Mouse (Mus musculus) macrophage (primary cell): ENCODE results near the gene Aplnr. TPM values are rescaled to one million over a fixed set of nuclear protein-coding genes. Genes with fewer than 3 reads are reported as not detected.

ENCODE experiments used
- H3K27ac ChIP-seq: fragments of 350-480 bp; formaldehyde crosslinking; 2 replicates; pipeline ENCODE4 v1.9.0; 2021
- H3K36me3 ChIP-seq: fragments of 350-480 bp; formaldehyde crosslinking; 2 replicates; pipeline ENCODE4 v1.9.0; 2021; ENCODE audit errors: inconsistent target
- H3K4me3 ChIP-seq: fragments of 350-480 bp; formaldehyde crosslinking; 2 replicates; pipeline ENCODE4 v1.9.0; 2021; ENCODE audit errors: inconsistent target
- H3K79me2 ChIP-seq: fragments of 350-480 bp; formaldehyde crosslinking; 2 replicates; pipeline ENCODE4 v1.9.0; 2021; ENCODE audit errors: inconsistent target
- WGBS: methylation state at CpG from one replicate; pipeline ENCODE4 v1.1.7; 2026; ENCODE audit warnings: inconsistent platforms; ENCODE audit not compliant: missing documents; 5-methylcytosine and 5-hydroxymethylcytosine counted together
- polyA plus RNA-seq: library from polyadenylated mRNA; stranded (reverse); fragments of 250-400 nt; gene quantifications from 3 replicates; pipeline ENCODE4 v1.2.4, GENCODE M21; 2018; ENCODE audit warnings: inconsistent platforms

Aplnr gene
- polyA plus RNA-seq, 1 experiment from 2014 or later: not detected

GRCm38 (mm10) chr2:85150373-85150772 lies 14.3 kb downstream of the Aplnr start:
- Histone ChIP-seq H3K4me3 (no peak overlapping the region), H3K36me3 (no peaks in the 10 kb centered on the region), H3K27ac (no peak overlapping the region), H3K79me2 (no peaks in the 10 kb centered on the region)
- 0% methylated on average over 1 of the region's 1 CpGs for WGBS

- Histone ChIP-seq H3K36me3 (no peaks in the 10 kb centered on the region), H3K27ac (no peak overlapping the region), H3K4me3 (no peak overlapping the region), H3K79me2 (no peaks in the 10 kb centered on the region)
- 83% methylated on average over 2 of the region's 2 CpGs for WGBS
Measured at GRCm38 (mm10) chr2:85151233-85151632, 15.2 kb downstream of the Aplnr start.

DNA sequence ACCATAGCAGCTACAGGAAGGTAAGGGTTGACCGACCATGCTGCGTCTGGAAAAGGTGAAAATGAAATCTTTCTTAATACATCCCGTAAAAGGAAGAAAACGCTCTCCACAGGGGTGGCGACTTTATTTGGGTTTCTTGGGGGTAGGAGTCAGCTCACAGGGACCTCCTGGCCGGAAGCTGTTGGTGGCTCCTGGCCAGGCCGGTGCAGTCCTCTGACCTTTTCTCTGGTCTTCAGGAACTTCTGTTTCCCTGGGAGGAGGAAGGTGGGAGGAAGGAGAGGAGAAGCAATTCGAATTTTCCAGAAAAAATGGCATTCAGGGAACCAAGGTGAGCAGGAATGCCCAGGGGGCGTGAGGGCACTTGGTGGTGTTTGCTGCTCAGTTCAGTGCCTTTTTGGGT lies 19.3 kb downstream of the Aplnr start:
- Histone ChIP-seq H3K79me2 (no peaks in the 10 kb centered on the region), H3K4me3 (no peak overlapping the region), H3K27ac (no peak overlapping the region), H3K36me3 (no peaks in the 10 kb centered on the region)
- WGBS: 83% methylated on average over 8 of the region's 9 CpGs

DNA sequence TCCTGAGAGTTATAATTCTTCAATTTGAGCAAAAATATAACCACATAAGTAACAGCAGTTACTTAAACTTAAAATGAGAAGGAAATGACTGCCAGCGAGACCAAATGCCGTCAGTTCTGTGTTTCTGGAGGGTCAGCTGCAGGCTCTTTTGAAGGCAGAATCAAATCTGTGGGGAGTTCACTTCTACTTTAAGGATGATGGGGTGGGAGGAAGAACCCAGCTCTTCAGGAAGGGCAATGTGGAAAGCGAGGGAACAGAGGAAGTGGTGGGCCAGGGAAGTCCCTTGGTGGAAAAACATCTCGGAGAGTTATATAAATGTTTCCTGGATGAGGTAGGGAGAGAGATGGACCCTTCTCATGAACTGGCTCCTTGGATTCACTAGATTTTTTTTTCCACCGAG lies 20.1 kb downstream of the Aplnr start:
- Histone ChIP-seq H3K79me2 (no peaks in the 10 kb centered on the region), H3K36me3 (no peaks in the 10 kb centered on the region), H3K4me3 (no peak overlapping the region), H3K27ac (no peak overlapping the region)
- WGBS: 37% methylated on average over 5 of the region's 5 CpGs

- no peak overlapping the region for H3K4me3 ChIP-seq
- H3K36me3 ChIP-seq: no peaks in the 10 kb centered on the region
- 50% methylated on average over 3 of the region's 3 CpGs for WGBS
- no peaks in the 10 kb centered on the region for H3K79me2 ChIP-seq
- H3K27ac ChIP-seq: no peak overlapping the region
Measured at GRCm38 (mm10) chr2:85157382-85157781, 21.4 kb downstream of the Aplnr start.

- Histone ChIP-seq H3K36me3 (no peaks in the 10 kb centered on the region), H3K79me2 (no peaks in the 10 kb centered on the region), H3K27ac (no peak overlapping the region), H3K4me3 (no peak overlapping the region)
- WGBS: 87% methylated on average over 4 of the region's 4 CpGs
Measured at GRCm38 (mm10) chr2:85160901-85161637, 25.0 kb downstream of the Aplnr start.

DNA sequence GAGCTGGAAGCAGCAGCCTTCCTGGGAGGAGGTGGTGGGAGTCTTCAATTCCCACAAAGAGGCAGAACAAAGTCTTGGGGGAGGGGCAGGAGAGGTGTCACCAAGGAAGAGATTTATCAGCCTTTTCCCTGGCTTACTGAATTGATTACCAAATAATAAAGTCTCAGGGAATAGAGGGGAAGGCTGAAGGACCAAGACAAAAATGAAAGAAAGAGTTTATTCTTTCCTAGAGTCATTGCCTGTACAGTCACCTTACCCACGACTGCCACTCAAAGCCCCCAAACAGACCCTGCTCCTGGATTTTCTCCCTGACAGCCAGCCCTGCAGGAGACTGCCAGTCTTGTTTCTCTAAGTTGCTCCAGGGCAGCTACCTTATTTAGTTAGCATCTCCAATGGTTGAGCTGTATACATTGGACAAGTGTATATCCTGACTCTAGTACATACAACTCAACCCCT lies 25.6 kb downstream of the Aplnr start:
- Histone ChIP-seq H3K36me3 (no peaks in the 10 kb centered on the region), H3K4me3 (no peak overlapping the region), H3K79me2 (no peaks in the 10 kb centered on the region), H3K27ac (no peak overlapping the region)
- WGBS: 100% methylated on average over 1 of the region's 1 CpGs

GRCm38 (mm10) chr2:85163311-85164047 lies 27.5 kb downstream of the Aplnr start:
- Histone ChIP-seq H3K79me2 (no peaks in the 10 kb centered on the region), H3K36me3 (no peaks in the 10 kb centered on the region), H3K27ac (no peak overlapping the region), H3K4me3 (no peak overlapping the region)
- 74% methylated on average over 7 of the region's 7 CpGs for WGBS

- no peaks in the 10 kb centered on the region for H3K79me2 ChIP-seq
- H3K27ac ChIP-seq: no peak overlapping the region
- 47% methylated on average over 1 of the region's 1 CpGs for WGBS
- no peak overlapping the region for H3K4me3 ChIP-seq
- no peaks in the 10 kb centered on the region for H3K36me3 ChIP-seq
Measured at GRCm38 (mm10) chr2:85167624-85168023, 31.6 kb downstream of the Aplnr start.

DNA sequence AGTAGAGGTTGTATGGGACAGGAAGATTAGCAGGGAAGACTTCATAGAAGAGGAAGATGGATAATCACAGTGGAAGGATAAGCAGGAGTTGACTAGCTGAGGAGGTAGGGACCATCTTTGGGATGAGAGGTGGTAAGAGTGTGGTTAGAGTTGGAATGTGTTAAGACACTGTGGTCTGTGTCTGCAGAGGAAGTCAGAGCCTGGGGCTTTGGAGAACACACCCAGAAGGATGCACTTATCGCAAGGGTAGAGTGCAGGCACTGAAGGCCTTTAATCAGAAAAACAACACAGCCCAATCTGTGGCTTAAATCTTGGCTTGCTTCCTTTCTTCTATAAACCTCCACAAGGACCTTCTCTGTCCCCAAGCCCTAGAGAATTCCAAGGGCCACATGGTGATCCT lies 32.3 kb downstream of the Aplnr start:
- Histone ChIP-seq H3K4me3 (no peak overlapping the region), H3K79me2 (no peaks in the 10 kb centered on the region), H3K36me3 (no peaks in the 10 kb centered on the region), H3K27ac (no peak overlapping the region)
- WGBS: 10% methylated on average over 1 of the region's 1 CpGs

- Histone ChIP-seq H3K27ac (no peak overlapping the region), H3K4me3 (no peak overlapping the region), H3K79me2 (no peaks in the 10 kb centered on the region), H3K36me3 (no peaks in the 10 kb centered on the region)
- WGBS: 82% methylated on average over 3 of the region's 3 CpGs
Measured at GRCm38 (mm10) chr2:85172071-85172762, 36.2 kb downstream of the Aplnr start.

DNA sequence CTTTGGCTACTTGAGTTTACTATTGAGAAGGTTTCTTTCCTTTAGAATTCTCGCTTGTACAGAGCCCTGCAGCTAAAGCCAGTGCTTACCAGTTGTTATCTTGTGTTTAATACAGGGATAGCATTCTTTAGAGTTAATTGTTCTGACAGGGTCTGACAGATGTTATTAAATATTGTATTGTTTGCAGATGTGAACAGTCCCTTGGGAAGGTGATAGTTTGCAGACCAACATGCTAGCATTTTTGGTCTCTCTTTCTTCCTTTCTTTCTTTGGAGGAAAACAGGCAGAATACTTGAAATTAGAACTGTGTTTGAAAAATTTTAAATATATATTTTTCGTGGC lies 36.7 kb downstream of the Aplnr start:
- Histone ChIP-seq H3K36me3 (no peaks in the 10 kb centered on the region), H3K4me3 (no peak overlapping the region), H3K79me2 (no peaks in the 10 kb centered on the region), H3K27ac (no peak overlapping the region)
- 79% methylated on average over 2 of the region's 2 CpGs for WGBS

DNA sequence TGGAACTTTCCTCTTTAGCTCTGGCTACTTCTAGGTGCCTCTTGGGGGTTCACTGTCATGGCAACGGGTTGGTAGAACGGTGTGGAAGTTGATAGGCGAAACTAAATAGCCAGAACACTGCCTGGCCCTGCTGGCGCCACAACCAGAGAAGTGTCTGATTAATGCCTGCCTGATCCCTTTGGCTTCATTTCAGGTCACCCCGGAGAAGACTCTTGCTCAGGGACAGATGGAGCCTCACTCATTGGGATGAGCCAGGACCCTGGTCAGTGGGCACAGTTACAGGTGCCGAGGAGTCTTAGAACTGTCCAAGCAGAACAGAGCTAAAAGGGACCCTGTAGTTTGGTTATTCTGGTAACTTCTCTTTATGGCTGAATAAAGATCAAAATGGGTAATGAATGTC lies 37.5 kb downstream of the Aplnr start:
- Histone ChIP-seq H3K79me2 (no peaks in the 10 kb centered on the region), H3K4me3 (no peak overlapping the region), H3K36me3 (no peaks in the 10 kb centered on the region), H3K27ac (no peak overlapping the region)
- 89% methylated on average over 6 of the region's 6 CpGs for WGBS

DNA sequence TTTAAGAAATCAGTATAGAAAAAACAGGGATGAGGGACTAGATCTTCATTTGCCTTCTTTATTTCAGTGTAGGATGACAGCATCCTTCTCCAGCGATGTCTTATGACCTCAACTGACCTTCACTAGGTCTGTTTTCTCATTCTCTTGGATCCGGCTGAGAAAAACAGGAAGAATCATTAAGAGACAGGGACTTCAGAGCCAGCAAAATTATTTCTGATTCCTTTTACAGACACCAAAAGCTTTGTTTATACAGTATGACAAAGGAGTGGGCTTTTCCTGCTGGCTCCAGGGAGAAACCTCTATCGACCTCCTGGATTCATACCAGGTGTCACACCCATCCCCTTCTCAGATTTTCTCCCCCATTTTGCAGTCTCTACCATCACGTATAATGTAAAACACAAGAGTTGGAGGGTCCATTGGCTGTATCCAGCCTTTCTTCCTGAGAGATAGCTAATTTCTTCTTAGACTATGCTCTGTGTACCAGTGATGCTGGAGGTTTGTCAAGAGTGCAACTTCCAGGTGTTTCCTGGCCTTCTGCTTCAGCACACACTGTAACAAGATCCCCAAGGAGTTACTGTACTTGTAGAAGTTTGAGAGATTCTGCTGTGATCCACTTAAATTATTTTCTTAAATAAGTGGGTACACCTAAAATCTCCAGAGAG lies 42.2 kb downstream of the Aplnr start:
- 66% methylated on average over 4 of the region's 4 CpGs for WGBS
- no peaks in the 10 kb centered on the region for H3K36me3 ChIP-seq
- no peak overlapping the region for H3K4me3 ChIP-seq
- no peaks in the 10 kb centered on the region for H3K79me2 ChIP-seq
- H3K27ac ChIP-seq: no peak overlapping the region
